Mouse (Mus musculus): ENCODE measurements around the gene Col8a1.

The Col8a1 gene

DNA sequence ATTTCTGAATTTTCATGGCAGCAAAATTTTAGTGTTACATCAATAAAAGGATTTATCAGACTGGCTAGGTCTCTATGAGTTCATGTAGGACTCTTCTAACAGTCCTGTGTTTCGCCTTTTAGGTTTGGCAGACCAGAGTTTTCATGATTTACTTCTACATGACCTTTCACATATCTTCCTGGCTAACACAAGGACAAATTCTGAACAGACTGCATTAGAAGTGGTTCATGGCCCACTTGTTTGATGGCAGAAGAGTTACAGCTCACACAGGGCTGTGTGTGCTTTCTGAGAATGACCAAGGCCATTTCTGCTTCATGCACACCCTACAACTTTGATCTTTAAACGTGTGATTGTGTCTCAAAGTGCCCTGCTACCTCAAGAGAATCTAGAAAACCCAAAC, 82.3 kb downstream of the Col8a1 start:
- no peak for DNase-seq (ENCODE audit: low read depth, low spot score)

DNA sequence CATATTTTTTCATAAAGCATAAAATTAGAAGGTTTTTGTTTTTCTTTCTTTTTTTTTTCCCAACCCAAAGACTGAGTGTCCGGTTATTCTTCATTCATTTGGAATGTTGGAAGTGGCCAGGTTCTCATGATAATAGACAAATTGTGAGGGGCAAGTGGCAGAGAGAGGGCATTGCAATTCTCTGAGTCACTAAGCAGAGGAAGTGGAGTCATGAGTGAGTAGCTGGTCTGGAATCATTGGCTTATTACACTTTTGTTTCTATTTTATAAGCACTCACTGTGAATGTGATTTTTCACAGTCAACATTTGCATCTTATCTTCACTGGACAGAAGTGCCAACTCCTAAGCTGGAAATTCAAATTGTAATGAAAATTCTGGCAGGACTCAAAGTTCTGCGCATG, 82.9 kb downstream of the Col8a1 start:
- DNase-seq (ENCODE audit: low read depth, low spot score) = no peak

DNA sequence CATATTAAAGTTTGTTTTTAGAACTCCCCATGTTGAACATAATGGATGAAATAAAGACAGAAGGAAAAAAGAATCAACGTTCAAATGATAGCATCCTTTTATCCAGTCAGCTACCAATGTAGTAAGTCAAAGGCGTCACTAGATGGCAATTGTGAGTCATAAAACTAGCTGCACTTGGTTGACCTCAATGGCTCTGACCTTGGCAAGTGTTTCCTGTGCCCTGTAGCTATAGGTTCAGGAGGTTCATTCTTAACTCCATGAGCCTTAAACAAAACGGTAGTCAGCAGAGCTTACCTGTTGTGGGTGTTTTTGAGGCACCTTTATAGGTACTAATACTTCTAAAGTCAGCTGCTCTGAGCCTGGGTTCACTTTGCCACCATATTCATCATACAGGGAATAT, 85.2 kb downstream of the Col8a1 start:
- peak; percentile 45 for DNase-seq (ENCODE audit: low read depth, low spot score)

DNA sequence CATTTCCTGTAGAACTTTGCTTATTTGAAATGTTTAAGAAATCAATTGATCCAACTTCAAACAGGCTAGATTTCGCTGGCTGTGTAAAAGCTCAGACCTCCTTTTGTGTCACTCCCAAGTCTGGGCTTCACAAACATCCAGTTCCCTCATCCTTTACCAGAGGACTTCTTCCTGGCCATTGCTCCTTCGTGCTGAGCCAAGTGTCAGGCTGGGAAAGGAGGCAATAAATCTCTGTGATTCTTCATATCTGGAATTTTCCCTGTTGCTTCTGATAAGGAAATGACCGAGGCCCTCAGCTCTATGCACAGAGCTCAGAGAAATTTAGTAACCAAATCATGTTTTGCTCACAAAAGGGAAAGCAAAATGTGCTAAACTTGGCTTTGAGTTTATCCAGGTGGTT, 91.9 kb downstream of the Col8a1 start:
- DNase-seq (ENCODE audit: low read depth, low spot score) = no peak

DNA sequence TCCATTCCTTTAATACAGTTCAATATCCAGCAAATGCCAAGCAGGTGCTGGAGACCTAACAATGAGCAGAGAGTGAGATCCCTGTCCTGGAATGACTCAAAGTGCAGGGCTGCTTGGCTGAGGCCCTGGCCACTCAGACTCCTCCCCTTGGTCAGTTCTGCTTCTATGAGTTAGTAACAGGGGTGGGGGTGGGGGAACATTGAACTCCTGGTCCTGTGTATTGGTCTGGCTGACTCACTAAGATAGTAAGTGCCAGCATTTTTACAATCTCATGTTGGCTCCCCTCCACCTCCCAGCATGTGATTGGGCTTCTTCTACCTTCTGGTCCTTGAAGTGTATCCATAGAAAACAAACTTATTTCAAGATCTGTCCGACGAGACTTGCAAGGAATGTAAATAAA, 104.6 kb downstream of the Col8a1 start:
- DNase-seq (ENCODE audit: low read depth, low spot score) = no peak

DNA sequence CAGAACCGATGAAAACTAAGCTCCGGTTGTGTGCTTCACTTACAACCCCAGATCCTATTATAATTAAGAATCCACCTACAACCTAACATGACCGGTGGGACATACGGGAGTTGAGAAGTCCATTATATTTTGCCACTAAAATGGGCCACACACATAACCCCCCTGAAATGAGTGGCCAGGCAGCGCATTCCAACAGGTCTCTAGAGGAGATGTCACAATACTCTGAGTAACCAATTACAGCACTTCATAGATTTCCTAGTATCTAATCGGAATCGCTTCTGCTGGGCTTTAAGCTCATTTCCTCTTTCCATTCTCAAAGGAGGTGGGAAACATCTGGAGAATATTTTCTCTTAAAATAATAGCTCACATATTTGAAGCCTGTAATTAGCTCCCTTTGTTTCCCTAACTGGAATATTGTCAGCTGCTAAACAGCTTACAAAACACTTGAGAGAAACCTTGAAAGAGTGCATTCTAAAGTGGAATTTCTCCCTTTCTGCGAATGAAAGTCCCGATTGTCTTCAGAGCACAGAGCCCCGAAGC, 113.1 kb downstream of the Col8a1 start:
- no peak for DNase-seq (ENCODE audit: low read depth, low spot score)

DNA sequence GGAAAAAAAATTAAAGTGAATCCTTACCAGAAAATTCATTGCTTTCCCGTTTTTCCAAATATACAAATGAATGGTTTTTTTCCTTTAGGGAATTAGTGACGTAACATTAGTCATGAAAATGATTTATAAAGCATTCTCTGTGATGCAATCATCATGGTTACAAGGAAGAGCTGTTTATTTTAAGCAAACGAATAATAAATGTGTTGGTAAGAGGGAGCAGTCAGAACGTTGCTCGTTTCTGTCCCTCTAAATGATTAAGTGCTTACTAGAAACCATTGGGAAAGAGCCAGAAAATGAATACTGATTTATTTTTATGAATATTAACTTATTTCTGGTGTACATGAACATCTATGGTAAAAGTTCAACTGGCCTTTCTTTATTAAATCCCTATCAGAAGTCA, 119.8 kb downstream of the Col8a1 start:
- DNase-seq (ENCODE audit: low read depth, low spot score) = no peak

DNA sequence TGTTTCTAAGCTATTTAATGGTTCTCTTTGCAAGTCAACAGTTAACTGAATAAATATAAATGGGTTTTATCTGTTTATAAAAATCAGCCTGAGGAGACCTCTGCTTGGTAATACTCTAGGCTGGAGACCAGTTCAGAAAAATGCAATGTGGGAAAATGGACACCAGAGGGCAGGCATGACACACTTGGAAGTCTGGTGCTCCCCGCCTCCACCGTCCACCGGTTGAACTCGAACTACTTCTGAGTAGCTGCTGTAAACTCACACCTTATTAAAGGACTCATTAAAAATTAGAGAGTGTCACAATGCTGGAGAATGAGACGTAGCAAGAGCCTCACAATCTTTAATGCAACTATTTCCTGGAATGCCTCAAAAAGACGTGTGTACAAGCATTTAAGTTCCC, 120.3 kb downstream of the Col8a1 start:
- DNase-seq (ENCODE audit: low read depth, low spot score) = peak; percentile 67

DNA sequence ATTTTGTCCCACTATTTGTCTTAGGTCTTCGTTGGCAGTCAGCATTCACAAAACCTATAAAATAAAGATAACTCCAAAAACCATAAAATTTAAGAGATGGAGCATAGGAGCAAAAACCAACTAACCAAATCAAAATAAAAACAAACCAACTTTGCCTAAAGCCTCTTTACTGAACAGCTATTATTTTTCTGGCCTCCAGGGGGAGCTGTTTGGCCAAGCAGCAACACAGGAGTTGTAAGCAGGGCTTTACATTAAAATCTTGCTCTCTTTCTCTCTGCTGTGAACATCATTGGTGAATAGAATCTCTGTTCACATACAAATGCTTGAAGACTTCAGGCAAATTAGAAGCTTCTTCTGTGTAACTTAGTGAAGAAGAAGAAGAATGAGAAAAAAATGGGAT, 142.8 kb downstream of the Col8a1 start:
- DNase-seq (ENCODE audit: low read depth, low spot score) = peak; percentile 65

DNA sequence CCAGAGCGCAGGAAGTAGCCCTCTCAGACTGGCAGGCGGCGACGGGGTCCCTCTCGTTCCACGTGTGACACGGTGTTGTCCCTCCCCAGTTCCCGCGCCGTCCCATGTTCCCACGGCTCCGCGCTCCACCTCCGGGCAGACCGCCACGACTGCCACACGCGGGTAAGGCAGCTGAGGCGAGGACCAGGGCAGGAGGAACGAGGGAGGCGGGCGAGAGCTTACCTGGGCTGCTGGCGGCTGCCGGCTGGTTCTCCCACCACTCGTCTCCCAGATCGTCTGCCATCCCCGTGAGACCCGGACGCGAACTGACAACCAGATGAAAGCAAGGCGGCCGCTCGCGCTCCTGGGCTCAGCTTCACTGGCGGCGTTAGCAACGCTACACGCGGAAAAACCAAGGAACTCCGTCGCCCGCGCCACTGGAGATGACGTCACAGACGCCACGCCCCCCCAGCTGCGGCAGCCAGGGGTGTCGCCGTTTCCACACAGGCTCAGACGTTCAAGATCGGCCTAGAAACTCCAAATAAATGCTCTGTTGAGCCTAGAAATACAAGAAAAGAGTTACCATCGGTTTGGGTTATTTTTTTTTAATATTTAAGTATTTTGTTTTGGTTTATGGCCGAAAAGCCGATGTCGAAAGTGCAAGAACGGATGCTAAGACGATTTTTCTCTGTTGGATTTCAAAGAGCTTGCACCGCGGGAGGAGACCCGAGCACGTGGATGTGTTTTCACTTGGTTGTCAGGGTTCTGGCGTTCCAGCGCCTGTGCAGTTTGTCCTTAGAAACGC, 147.9 kb downstream of the Col8a1 start, which contains the start of gene Cmss1:
Cmss1 (minus strand) TSS at position 421 of the 784 bp plus-strand sequence.
- peak; percentile 96 for DNase-seq (ENCODE audit: low read depth, low spot score)

DNA sequence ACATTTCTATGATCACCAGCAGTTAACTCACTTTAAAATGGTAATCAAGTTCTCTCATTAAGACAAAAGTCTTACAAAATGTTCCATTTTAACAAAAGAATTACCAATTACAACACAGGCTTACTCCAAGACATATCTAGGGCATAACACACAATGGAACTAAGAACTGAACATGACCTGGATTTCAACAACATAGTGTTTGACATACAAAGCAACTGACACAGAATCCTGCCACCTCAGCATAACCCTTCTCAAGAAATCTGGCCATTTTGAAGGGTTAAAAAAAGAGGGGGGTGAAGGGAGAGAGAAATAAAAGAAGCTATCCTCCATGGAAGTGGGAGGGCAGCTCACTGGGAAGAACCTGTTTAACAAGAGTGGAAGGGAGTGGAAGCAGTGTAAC, 153.5 kb downstream of the Col8a1 start:
- no peak for DNase-seq (ENCODE audit: low read depth, low spot score)

DNA sequence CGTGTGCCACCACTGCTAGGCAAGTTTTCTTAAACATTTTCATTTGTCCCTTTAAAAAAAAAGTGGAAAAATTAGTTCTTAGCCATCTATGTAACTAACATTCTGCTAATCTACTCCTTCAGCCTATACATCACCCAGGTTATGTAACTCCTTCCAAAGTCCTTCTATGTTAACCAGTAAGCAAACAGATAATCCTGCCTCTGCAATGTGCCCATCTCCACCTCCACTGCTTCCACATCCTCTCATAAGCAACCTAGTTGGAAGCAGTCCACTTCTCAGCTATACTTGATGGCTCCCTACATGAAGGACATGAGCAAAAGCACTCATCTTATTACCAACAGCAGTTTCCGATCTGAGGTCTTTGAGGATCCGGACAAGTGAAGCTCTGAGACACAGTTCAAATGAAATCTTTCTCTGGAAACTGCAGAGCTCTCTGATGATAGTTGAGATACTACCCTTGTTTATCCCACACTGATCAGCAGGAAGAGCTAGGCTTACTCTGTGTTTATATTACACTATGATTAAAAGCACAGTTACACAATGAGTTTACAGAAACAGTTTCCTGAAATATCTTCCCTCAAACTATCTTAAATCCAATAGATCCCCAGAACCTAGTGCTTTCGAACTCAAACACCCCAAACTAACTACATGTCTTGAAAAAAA, 157.1 kb downstream of the Col8a1 start:
- no peak for DNase-seq (ENCODE audit: low read depth, low spot score)

DNA sequence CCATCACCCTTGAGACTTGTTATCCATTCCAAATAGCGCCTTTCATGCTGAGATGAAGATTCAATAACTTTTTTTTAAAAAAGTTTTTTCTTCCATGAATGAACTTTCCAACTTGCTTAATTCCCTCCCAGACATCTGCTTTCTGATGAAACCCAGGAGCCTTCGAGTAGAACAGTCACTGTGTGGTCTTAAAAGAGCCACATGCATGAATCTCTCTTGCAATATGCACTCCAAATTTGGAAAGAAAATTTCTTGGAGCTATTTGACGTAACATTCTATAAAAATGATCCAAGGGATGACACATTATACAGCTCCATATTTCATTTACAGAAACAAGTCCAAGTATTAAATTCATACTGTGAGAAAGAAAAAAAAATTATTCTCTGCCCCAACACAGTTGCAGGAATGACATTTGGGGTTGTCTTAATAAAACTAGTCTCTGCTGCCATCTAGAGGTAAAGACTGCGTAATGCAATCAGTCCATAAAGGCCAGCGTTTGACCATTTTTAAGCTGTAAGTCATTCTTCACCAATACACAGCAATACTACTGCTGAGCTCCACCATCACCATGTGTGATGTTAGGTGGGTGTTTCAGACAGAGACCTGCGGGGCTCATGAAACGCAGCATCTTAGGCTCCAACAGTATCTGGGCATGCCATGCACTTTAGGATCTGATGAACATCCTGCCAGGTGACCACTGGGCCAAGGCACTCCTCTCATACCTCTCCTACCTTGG, 160.9 kb downstream of the Col8a1 start:
- DNase-seq (ENCODE audit: low read depth, low spot score) = peak; percentile 67

DNA sequence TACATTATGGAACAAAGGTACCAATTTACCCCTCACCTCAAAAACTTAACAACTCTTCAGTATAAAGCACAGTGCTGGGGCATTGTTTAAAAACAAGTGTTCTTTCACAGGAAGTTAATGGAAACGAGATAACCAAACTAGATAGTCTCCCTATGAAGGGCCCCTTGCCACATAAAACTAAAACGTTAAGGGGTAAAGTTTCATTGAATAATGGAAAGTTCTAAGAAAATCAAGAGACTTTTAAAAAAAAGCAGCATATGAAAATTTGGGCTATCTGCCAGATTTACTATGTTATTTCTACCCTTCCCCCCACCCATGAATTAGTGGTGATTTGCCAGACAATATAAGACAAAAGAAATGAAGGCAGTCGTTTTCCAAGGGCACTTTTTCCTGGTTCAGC, 169.3 kb downstream of the Col8a1 start:
- no peak for DNase-seq (ENCODE audit: low read depth, low spot score)

DNA sequence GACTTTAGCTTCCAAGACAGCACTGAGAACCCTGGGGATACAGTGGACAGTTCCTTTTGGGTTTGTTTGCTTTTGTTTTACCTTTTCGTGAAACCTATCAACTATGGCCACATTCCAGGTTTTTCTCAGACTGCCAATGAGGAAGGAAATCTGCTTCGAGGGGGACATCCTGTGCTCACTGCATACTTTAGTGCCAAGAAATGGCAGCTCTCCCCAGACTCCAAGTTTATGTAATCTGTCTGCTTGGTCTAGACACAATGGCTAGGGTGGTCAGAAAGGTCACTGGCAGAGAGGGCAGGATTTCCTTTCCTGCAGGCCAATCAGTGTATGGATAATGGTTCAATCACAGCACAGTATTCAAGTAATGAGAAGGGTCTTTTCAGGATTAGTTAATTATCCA, 172.5 kb downstream of the Col8a1 start:
- DNase-seq (ENCODE audit: low read depth, low spot score) = no peak

DNA sequence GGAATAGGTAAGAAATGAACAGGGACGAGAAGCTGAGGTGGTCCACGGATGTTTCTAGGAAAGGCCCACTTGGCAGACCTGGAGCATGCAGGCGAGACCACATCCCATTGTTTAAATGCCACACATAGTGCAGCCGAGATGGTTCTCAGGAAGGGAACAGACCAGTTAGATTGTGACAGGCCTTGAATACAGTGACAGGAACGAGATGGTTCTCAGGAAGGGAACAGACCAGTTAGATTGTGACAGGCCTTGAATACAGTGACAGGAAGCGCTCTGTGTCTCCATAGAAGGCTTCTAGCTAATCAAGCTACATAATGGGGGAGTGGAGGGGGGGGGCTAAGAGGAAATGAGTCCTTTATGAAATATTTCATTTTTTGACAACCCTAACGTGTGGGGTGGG, 174.5 kb downstream of the Col8a1 start:
- no peak for DNase-seq (ENCODE audit: low read depth, low spot score)

DNA sequence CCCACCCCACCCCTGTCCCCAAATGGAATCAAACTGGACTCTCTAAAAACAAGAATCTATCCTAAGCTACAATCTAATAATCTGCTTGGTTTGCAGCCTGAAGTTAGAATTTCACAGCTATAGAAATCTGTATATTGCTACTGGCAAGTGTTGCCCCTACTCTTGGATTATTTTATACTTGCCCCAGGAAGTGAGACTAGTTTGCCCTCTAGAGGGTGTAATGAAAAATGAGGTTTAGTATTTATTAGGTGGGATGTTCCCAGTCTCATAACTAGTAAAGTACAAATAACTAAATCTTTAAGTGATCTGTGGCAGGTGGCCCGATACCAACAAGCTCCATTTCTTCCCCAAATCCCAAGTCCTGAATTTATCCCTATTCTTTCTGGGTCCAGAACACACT, 177.0 kb downstream of the Col8a1 start:
- DNase-seq (ENCODE audit: low read depth, low spot score) = peak; percentile 49

DNA sequence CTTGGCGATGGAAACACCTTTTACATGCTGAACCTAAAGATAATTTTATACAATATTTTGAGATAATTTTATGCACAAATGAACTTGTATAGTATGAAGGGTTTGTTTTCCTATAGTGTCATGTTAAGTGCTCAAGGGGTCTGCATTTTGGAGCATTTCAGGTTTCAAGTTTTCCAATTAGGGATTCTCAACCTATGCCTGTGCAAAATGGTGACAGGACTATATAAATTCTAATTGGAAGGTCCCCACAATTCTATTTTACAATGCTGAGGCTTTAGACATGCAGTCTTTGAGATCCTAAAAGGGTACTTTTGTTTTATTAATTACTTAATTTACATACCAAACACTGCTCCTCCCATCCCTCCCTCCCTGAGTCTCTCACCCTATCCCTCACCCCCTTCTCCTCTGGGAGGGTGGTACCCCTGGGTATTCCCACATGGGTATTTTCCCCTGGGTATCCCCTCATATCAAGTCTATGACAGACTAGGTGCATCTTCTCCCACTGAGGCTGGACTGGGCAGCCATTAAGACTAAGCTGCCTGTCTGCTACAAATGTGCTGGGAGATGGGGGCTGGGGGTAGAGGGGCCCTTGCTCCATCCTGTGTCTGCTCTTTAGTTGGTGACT, 178.7 kb downstream of the Col8a1 start:
- DNase-seq (ENCODE audit: low read depth, low spot score) = no peak
